Mouse (Mus musculus): ENCODE measurements around the gene Fut9. TPM values are rescaled to one million over a fixed set of nuclear protein-coding genes. Genes with fewer than 3 reads are reported as not detected.
A peak's percentile ranks its signal among the peaks of the same experiment; 100 is the strongest.

Fut9 gene
- polyA plus RNA-seq, 1 experiment: 23.0 TPM

GRCm38 (mm10) chr4:25799051-25799475 lies 981 bp downstream of the Fut9 start:
- Histone ChIP-seq H3K4me3 (ENCODE audit: low read depth, low read length) (peak overlapping the region; percentile 94), H3K27ac (ENCODE audit: insufficient read depth, low read length) (peak overlapping the region; percentile 30; the same call in 1 of the 2 replicates), H3K9ac (ENCODE audit: low read depth, poor library complexity, severe bottlenecking) (peak overlapping the region; percentile 78), H3K4me1 (ENCODE audit: control insufficient read depth, insufficient read depth, low read length) (no peaks in the 10 kb centered on the region), H3K36me3 (ENCODE audit: control insufficient read depth, insufficient read depth, low read length, poor library complexity, severe bottlenecking) (0 out of 2 replicates have a peak, but pooled peaks cover 2% of the 10 kb centered on the region), H3K27me3 (ENCODE audit: control insufficient read depth, insufficient read depth, low read length, poor library complexity, severe bottlenecking) (no peaks in the 10 kb centered on the region), H3K9me3 (replicated peaks; ENCODE audit: control insufficient read depth, insufficient read depth, low read length, poor library complexity, severe bottlenecking) (no peaks in the 10 kb centered on the region)
- TF ChIP-seq POLR2A (IDR thresholded peaks at IDR 0.05; ENCODE audit: insufficient read depth, low read length) (no peak), CTCF (IDR thresholded peaks at IDR 0.05; ENCODE audit: low read depth, low read length) (no peak), EP300 (IDR thresholded peaks at IDR 0.05; ENCODE audit: insufficient read depth, low read depth, low read length) (no peak)

DNA sequence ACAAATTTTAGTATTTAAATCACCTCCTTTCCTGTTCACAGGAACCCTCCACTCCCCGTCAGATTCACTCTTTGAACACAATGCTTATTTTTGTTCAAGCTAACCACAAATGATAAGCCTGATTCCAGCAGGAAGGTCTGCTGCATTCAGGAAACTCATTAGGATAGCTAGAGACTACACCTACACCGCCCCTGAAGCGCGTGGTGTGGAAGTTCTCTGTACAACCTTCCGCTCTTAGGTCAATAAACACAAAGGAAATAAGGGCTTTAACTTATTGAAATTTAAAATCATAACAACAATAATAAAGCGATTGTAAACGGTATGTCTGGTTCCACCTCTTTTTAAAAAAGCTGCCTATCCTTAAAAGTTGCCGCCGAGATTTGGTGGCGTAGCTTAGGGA lies 1.6 kb downstream of the Fut9 start:
- H3K9ac ChIP-seq (ENCODE audit: low read depth, poor library complexity, severe bottlenecking): peak overlapping the region; percentile 78
- peak overlapping the region; percentile 94 for H3K4me3 ChIP-seq (ENCODE audit: low read depth, low read length)

GRCm38 (mm10) chr4:25796149-25796548 lies 3.9 kb downstream of the Fut9 start:
- Histone ChIP-seq H3K36me3 (ENCODE audit: control insufficient read depth, insufficient read depth, low read length, poor library complexity, severe bottlenecking) (0 out of 2 replicates have a peak, but pooled peaks cover 2% of the 10 kb centered on the region), H3K4me3 (ENCODE audit: low read depth, low read length) (no peak overlapping the region), H3K27ac (ENCODE audit: insufficient read depth, low read length) (peak overlapping the region; percentile 96), H3K9me3 (replicated peaks; ENCODE audit: control insufficient read depth, insufficient read depth, low read length, poor library complexity, severe bottlenecking) (no peaks in the 10 kb centered on the region), H3K4me1 (ENCODE audit: control insufficient read depth, insufficient read depth, low read length) (no peaks in the 10 kb centered on the region), H3K27me3 (ENCODE audit: control insufficient read depth, insufficient read depth, low read length, poor library complexity, severe bottlenecking) (no peaks in the 10 kb centered on the region), H3K9ac (ENCODE audit: low read depth, poor library complexity, severe bottlenecking) (no peak overlapping the region)
- TF ChIP-seq POLR2A (IDR thresholded peaks at IDR 0.05; ENCODE audit: insufficient read depth, low read length) (no peak), EP300 (IDR thresholded peaks at IDR 0.05; ENCODE audit: insufficient read depth, low read depth, low read length) (no peak), CTCF (IDR thresholded peaks at IDR 0.05; ENCODE audit: low read depth, low read length) (no peak)

More for the DNA sequence above, 1.6 kb downstream of the Fut9 start:
- no peaks in the 10 kb centered on the region for H3K27me3 ChIP-seq (ENCODE audit: control insufficient read depth, insufficient read depth, low read length, poor library complexity, severe bottlenecking)
- H3K36me3 ChIP-seq (ENCODE audit: control insufficient read depth, insufficient read depth, low read length, poor library complexity, severe bottlenecking): 0 out of 2 replicates have a peak, but pooled peaks cover 2% of the 10 kb centered on the region
- TF ChIP-seq CTCF (IDR thresholded peaks at IDR 0.05; ENCODE audit: low read depth, low read length) (no peak), EP300 (IDR thresholded peaks at IDR 0.05; ENCODE audit: insufficient read depth, low read depth, low read length) (no peak), POLR2A (IDR thresholded peaks at IDR 0.05; ENCODE audit: insufficient read depth, low read length) (no peak)
- 0 out of 2 replicates have a peak overlapping the region, but pooled peaks have one; percentile 61 for H3K27ac ChIP-seq (ENCODE audit: insufficient read depth, low read length)
- no peaks in the 10 kb centered on the region for H3K4me1 ChIP-seq (ENCODE audit: control insufficient read depth, insufficient read depth, low read length)
- H3K9me3 ChIP-seq (replicated peaks; ENCODE audit: control insufficient read depth, insufficient read depth, low read length, poor library complexity, severe bottlenecking): no peaks in the 10 kb centered on the region

GRCm38 (mm10) chr4:25785276-25785675 lies 14.8 kb downstream of the Fut9 start:
- TF ChIP-seq EP300 (IDR thresholded peaks at IDR 0.05; ENCODE audit: insufficient read depth, low read depth, low read length): no peak
- TF ChIP-seq POLR2A (IDR thresholded peaks at IDR 0.05; ENCODE audit: insufficient read depth, low read length): no peak
- TF ChIP-seq CTCF (IDR thresholded peaks at IDR 0.05; ENCODE audit: low read depth, low read length): no peak
- H3K27me3 ChIP-seq (ENCODE audit: control insufficient read depth, insufficient read depth, low read length, poor library complexity, severe bottlenecking): no peaks in the 10 kb centered on the region
- no peaks in the 10 kb centered on the region for H3K9me3 ChIP-seq (replicated peaks; ENCODE audit: control insufficient read depth, insufficient read depth, low read length, poor library complexity, severe bottlenecking)
- H3K27ac ChIP-seq (ENCODE audit: insufficient read depth, low read length): no peak overlapping the region
- no peak overlapping the region for H3K9ac ChIP-seq (ENCODE audit: low read depth, poor library complexity, severe bottlenecking)
- H3K4me3 ChIP-seq (ENCODE audit: low read depth, low read length): no peak overlapping the region
- H3K36me3 ChIP-seq (ENCODE audit: control insufficient read depth, insufficient read depth, low read length, poor library complexity, severe bottlenecking): 0 out of 2 replicates have a peak, but pooled peaks cover 4% of the 10 kb centered on the region
- H3K4me1 ChIP-seq (ENCODE audit: control insufficient read depth, insufficient read depth, low read length): no peaks in the 10 kb centered on the region

DNA sequence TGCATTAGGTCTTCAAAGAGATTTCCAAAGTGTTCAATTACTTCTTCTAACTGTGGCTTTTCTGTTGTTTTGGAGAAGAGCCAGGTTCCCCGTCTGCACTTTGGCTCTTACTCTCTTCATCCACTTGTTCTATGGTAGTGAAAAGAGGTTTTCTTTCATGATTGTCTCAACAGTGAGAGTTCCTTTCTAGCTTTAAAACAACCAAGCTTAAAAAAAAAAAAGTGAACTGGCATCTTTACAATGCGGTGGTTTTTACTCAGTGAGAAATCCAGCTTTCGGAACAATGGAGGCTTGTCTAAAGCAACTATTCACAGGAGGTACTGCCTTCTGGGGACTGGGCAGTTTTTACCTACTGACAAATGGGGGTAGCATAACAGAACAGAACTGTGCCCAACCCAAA lies 31.4 kb downstream of the Fut9 start:
- H3K27me3 ChIP-seq (ENCODE audit: control insufficient read depth, insufficient read depth, low read length, poor library complexity, severe bottlenecking): no peaks in the 10 kb centered on the region
- H3K9ac ChIP-seq (ENCODE audit: low read depth, poor library complexity, severe bottlenecking): no peak overlapping the region
- H3K4me3 ChIP-seq (ENCODE audit: low read depth, low read length): no peak overlapping the region
- H3K36me3 ChIP-seq (ENCODE audit: control insufficient read depth, insufficient read depth, low read length, poor library complexity, severe bottlenecking): no peaks in the 10 kb centered on the region; the same call in 1 of the 2 replicates
- H3K9me3 ChIP-seq (replicated peaks; ENCODE audit: control insufficient read depth, insufficient read depth, low read length, poor library complexity, severe bottlenecking): no peaks in the 10 kb centered on the region
- no peaks in the 10 kb centered on the region for H3K4me1 ChIP-seq (ENCODE audit: control insufficient read depth, insufficient read depth, low read length)
- TF ChIP-seq EP300 (IDR thresholded peaks at IDR 0.05; ENCODE audit: insufficient read depth, low read depth, low read length) (no peak), CTCF (IDR thresholded peaks at IDR 0.05; ENCODE audit: low read depth, low read length) (no peak)
- H3K27ac ChIP-seq (ENCODE audit: insufficient read depth, low read length): no peak overlapping the region

- no peak overlapping the region for H3K9ac ChIP-seq (ENCODE audit: low read depth, poor library complexity, severe bottlenecking)
- TF ChIP-seq POLR2A (IDR thresholded peaks at IDR 0.05; ENCODE audit: insufficient read depth, low read length): no peak
- TF ChIP-seq CTCF (IDR thresholded peaks at IDR 0.05; ENCODE audit: low read depth, low read length): no peak
- no peak for TF ChIP-seq EP300 (IDR thresholded peaks at IDR 0.05; ENCODE audit: insufficient read depth, low read depth, low read length)
- H3K27me3 ChIP-seq (ENCODE audit: control insufficient read depth, insufficient read depth, low read length, poor library complexity, severe bottlenecking): no peaks in the 10 kb centered on the region
- H3K36me3 ChIP-seq (ENCODE audit: control insufficient read depth, insufficient read depth, low read length, poor library complexity, severe bottlenecking): no peaks in the 10 kb centered on the region
- H3K27ac ChIP-seq (ENCODE audit: insufficient read depth, low read length): no peak overlapping the region
- H3K4me1 ChIP-seq (ENCODE audit: control insufficient read depth, insufficient read depth, low read length): no peaks in the 10 kb centered on the region
- no peaks in the 10 kb centered on the region for H3K9me3 ChIP-seq (replicated peaks; ENCODE audit: control insufficient read depth, insufficient read depth, low read length, poor library complexity, severe bottlenecking)
- no peak overlapping the region for H3K4me3 ChIP-seq (ENCODE audit: low read depth, low read length)
These were observed 37.0 kb downstream of the Fut9 start for GRCm38 (mm10) chr4:25763091-25763490.

Measured in ES-Bruce4 (cell line).